Mouse (Mus musculus) cerebellum, adult 2 months (tissue): Measurements from ENCODE around the gene Elf5. TPM values are rescaled to one million over a fixed set of nuclear protein-coding genes. Genes with fewer than 3 reads are reported as not detected.
A peak's percentile ranks its signal among the peaks of the same experiment; 100 is the strongest.

Experiments used
- DNase-seq, 2 experiments: peaks; one replicate each; pipeline ENCODE4 v3.0.0; 2021
- H3K27ac ChIP-seq: fragments of 200-500 bp; 2 replicates; pipeline ENCODE4 v1.5.1; 2012; ENCODE audit warnings: low read length, control low read depth, inconsistent platforms; ENCODE audit not compliant: insufficient read depth
- H3K27me3 ChIP-seq: fragments of 200-500 bp; 2 replicates; pipeline ENCODE4 v1.6.1; 2012; ENCODE audit warnings: inconsistent platforms, mild to moderate bottlenecking, low read length, moderate library complexity; ENCODE audit not compliant: control insufficient read depth, insufficient read depth
- H3K4me1 ChIP-seq: fragments of 200-500 bp; 2 replicates; pipeline ENCODE4 v1.6.1; 2011; ENCODE audit warnings: low read length; ENCODE audit not compliant: control insufficient read depth, insufficient read depth
- H3K4me3 ChIP-seq: fragments of 200-500 bp; replicated peaks from 2 replicates; pipeline ENCODE3; 2011; ENCODE audit warnings: mild to moderate bottlenecking, low read depth, low read length, control low read depth; ENCODE audit not compliant: insufficient read depth
- CTCF ChIP-seq: fragments of 200-500 bp; IDR thresholded peaks from 2 replicates; pipeline ENCODE4 v1.5.1; 2011; ENCODE audit warnings: low read depth, mild to moderate bottlenecking, control low read depth, low read length, moderate library complexity, borderline replicate concordance; ENCODE audit not compliant: insufficient read depth
- POLR2A ChIP-seq: fragments of 200-500 bp; IDR thresholded peaks from 2 replicates; pipeline ENCODE4 v1.6.1; 2011; ENCODE audit warnings: low read length, control low read depth, borderline replicate concordance; ENCODE audit not compliant: insufficient read depth
- WGBS: fragments of 180-500 bp; shearing (Covaris S2); methylation state at CpG from one replicate; pipeline ENCODE4 v1.1.7; 2018; 5-methylcytosine and 5-hydroxymethylcytosine counted together
- polyA plus RNA-seq: library from polyadenylated mRNA; depleted of rRNA; stranded (reverse); fragments of >200 nt; gene quantifications from 2 replicates; pipeline ENCODE4 v1.2.3, GENCODE M21; 2012

Gene Elf5
- polyA plus RNA-seq, 1 experiment = 0.92 TPM

DNA sequence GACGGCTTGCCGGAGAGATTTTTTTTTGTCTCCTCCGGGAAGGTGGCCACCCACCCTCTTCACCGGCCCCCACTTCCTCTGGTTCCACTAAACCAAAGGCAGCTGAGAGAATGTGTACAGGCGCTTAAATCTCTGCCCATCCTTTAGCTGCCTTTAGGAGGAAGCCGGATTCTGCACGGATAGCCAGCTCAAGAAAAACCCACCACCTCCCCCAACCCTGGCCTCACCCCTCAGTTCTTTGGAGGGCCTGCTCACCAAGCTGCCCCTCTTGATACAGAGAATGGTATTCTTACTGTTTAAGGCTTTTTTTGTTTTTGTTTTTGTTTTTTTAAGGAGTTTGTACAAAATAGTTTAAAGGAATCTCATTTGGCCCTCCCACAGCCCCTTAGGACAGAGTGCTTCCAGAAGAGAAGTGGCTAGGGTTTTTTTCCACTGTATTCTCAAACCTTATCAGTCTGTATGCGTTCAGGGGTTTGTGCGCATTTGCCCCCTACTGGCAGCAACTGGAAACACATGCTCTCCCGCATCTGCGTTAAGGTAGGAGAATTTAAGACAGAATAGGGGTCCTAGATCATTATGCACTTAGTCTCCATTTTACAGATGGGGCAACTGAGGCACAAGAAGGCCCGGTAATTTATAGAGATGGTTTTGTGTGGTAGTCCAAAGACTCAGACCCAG is 13.0 kb downstream of the Elf5 start:
- Histone ChIP-seq H3K4me1 (no peaks in the 10 kb centered on the region), H3K27ac (no peak overlapping the region), H3K4me3 (no peak overlapping the region), H3K27me3 (no peaks in the 10 kb centered on the region)
- peak; percentile 31 to 52 for DNase-seq
- 36% methylated on average over 12 of the region's 12 CpGs for WGBS
- TF ChIP-seq CTCF (peak; percentile 81), POLR2A (no peak)

- TF ChIP-seq CTCF (no peak), POLR2A (no peak)
- no peaks in the 10 kb centered on the region for H3K27me3 ChIP-seq
- H3K4me1 ChIP-seq = no peaks in the 10 kb centered on the region
- H3K4me3 ChIP-seq = no peak overlapping the region
- H3K27ac ChIP-seq = no peak overlapping the region
- no peak for DNase-seq
- 82% methylated on average over 11 of the region's 11 CpGs for WGBS
Observed at GRCm38 (mm10) chr2:103425456-103426063, 14.1 kb downstream of the Elf5 start.

DNA sequence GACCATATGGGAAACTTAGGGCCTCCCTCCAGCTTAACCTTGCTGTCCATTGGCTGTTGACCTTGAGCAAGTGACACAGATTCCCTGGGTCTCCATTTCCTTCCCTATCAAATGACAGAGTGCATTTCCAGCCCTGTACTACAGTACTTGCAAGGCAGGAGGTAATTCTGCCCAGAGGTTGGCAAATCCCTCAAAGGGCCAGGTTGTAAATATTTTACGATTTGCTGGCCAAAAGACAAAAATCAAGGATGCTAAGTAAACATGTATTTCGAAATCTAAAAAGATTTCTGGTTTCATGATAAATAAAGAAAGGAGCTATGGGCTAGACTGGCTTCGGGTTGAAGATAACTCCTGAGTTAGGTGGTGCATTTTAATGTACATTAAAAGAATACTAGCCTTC is 16.9 kb downstream of the Elf5 start:
- Histone ChIP-seq H3K27me3 (no peaks in the 10 kb centered on the region), H3K27ac (no peak overlapping the region), H3K4me1 (peaks cover 3% of the 10 kb centered on the region; the same call in 1 of the 2 replicates), H3K4me3 (no peak overlapping the region)
- no peak for TF ChIP-seq POLR2A
- TF ChIP-seq CTCF = no peak
- WGBS = 83% methylated on average over 3 of the region's 3 CpGs
- no peak for DNase-seq

GRCm38 (mm10) chr2:103430712-103431111 is 19.2 kb downstream of the Elf5 start:
- H3K4me1 ChIP-seq = peaks cover 3% of the 10 kb centered on the region; the same call in 1 of the 2 replicates
- WGBS = 23% methylated on average over 1 of the region's 1 CpGs
- TF ChIP-seq CTCF = no peak
- TF ChIP-seq POLR2A = no peak
- no peak overlapping the region for H3K27ac ChIP-seq
- H3K4me3 ChIP-seq = no peak overlapping the region
- DNase-seq = peak in 1 of 2 experiments; percentile 4
- H3K27me3 ChIP-seq = no peaks in the 10 kb centered on the region

- 65% methylated on average over 8 of the region's 8 CpGs for WGBS
- Histone ChIP-seq H3K27me3 (no peaks in the 10 kb centered on the region; the same call in 1 of the 2 replicates), H3K4me1 (peaks cover 3% of the 10 kb centered on the region; the same call in 1 of the 2 replicates), H3K4me3 (no peak overlapping the region), H3K27ac (no peak overlapping the region)
- no peak for TF ChIP-seq POLR2A
- no peak for TF ChIP-seq CTCF
- no peak for DNase-seq
Observed at GRCm38 (mm10) chr2:103432695-103433275, 21.3 kb downstream of the Elf5 start.

DNA sequence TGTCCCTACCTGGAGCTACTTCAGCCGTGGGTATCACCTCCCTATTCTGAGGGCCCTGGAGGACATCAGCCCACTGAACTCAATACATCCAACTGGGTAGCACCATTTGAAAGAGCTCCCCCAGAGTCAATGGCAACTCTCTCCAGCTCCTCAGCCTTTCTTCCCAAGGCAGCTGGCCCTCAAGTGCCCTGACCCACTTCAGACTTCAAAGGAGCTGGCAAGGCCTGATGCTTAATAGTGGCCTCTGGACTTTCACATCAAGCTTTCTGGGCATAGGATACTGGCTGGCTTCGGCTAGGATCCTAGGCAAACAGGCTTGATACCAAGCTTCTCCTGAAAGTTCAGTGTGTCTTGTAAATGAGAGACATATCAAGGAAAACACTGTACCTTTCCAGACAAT is 23.6 kb downstream of the Elf5 start:
- WGBS = 83% methylated on average over 2 of the region's 2 CpGs
- TF ChIP-seq CTCF (no peak), POLR2A (no peak)
- no peak for DNase-seq
- Histone ChIP-seq H3K27me3 (no peaks in the 10 kb centered on the region; the same call in 1 of the 2 replicates), H3K4me3 (no peak overlapping the region), H3K27ac (no peak overlapping the region; the same call in 1 of the 2 replicates), H3K4me1 (peaks cover 3% of the 10 kb centered on the region; the same call in 1 of the 2 replicates)

- DNase-seq = no peak
- Histone ChIP-seq H3K4me1 (no peaks in the 10 kb centered on the region), H3K27ac (no peak overlapping the region), H3K4me3 (no peak overlapping the region), H3K27me3 (no peaks in the 10 kb centered on the region; the same call in 1 of the 2 replicates)
- 39% methylated on average over 5 of the region's 5 CpGs for WGBS
- TF ChIP-seq CTCF (no peak), POLR2A (no peak)
Observed at GRCm38 (mm10) chr2:103436534-103436933, 25.0 kb downstream of the Elf5 start.
